Mouse (Mus musculus) telencephalon, adult 2 months (tissue): ENCODE results near the gene Utp18.
"Not testable (repeated sequence)": the region's sequence is repeated elsewhere in the genome, so short reads cannot be mapped to it uniquely, and the experiment has no call there.

Experiments used
- DNase-seq: peaks from one replicate; pipeline ENCODE4 v3.0.0-alpha.2; 2011; ENCODE audit warnings: low read depth, low spot score

The Utp18 gene

DNA sequence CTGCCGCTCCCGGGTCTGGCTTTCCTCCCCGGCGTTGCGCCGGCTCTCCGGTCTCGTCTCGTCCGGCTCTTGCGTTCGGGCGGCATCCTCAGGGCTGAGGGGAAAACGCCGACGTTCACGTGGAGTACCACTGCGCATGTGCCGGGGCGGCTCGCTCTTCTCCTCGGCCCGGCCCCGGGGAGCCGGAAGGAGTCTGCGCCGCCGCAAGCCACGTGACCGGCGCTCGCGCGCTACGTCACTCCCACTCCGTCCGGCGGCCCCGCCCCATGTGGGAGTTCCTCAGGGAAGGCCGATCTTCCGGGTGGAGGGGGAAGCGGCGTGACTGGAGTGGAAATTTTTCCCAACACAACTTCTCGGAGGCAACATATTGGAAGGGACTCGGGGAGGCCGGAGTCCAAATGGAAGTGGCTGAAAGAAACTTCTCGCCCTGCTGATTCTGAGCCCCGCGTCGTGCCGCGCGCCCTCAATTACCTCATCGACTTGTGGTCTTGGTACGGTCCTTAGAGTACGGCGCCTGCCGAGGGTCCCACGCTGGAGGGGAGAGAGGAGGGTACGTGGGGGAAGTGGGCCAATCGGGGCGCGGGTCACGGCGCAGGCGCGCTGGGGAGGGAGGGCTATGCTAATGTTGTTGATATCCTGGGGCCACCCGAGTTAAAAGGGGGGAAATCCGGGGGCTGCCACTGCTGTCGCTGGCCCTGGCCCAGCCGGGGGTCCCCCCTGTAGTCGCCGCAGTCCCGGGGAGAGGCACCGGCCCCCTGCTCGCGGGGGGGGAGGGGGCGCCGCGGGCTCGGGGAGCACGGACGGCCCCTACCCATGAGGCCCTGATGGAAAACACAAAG lies at the start of gene Utp18, which contains the start of gene Mbtd1:
Gene Utp18, minus strand, starts transcription at position 195 of the 839 bp plus-strand sequence.
Gene Mbtd1, plus strand, starts transcription at position 281 of the 839 bp plus-strand sequence.
- peak; percentile 95 for DNase-seq

DNA sequence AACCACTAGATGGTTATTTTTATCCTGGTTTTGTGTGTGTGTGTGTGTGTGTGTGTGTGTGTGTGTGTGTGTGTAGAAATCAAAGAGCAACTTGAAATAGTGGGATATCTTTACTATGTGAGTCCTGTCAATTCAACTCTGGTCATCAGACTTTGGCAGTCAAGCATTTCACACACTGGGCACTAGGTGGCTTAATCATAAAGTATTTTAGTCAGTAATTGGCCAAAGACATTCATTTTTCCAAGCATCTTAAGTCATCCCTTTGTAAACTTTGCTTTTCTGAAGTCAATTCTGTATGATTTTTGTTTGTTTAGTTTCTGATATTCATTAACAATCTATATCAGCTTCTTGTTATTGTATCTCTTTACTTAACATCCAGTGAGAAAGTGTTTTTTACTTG lies 43.5 kb upstream of the Utp18 start:
- DNase-seq: no peak

DNA sequence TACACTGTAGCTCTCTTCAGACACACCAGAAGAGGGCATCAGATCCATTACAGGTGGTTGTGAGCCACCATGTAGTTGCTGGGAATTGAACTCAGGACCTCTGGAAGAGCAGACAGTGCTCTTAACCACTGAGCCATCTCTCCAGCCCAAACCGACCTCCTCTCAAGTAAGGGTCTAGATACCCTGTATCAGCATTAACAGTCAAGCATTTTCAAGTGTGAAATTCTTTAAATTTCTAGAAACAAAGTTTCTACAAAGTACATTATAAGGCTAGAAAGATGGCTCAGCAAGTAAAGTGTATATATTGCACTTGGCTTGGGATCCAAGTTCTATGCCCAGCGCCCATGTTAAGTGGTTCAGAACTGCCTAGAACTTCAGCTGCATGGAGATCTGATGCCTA lies 29.5 kb upstream of the Utp18 start:
- DNase-seq: not testable (repeated sequence)

DNA sequence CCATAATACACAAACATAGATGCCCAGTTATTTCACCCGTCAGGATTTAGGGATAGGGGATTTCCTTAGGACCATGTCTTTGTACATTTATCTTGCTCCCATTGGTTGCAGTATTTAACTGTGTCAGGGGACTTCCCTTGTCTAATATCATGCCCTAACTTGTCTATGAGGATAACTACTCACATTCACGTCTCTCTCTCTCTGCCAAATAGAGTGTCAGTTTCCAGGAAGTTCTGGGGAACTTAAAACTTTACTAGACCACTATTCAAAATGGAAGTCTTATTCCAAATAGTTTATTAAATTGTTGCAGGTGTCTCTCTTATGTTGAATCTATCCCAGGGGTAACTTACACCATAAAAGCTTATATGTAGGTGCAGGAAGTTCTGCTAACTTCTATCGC lies 26.0 kb upstream of the Utp18 start:
- no peak for DNase-seq

DNA sequence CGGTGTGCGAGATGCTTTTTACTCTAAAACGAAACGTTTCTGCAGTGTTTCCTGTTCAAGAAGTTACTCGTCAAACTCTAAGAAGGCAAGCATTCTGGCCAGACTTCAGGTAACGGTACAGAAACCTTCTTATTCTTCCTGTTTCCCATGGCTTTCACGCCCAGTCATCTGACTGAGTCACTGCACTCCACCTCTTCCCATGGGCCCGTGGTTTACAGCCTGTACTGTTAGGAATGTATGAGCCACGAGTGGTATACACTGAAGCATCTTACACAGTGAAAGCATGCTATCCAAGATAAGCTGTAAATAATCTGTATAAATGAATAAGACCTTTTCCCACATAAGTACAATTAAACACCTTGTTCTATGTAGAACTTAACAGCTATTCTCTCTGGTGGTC lies 23.3 kb upstream of the Utp18 start:
- DNase-seq: no peak

DNA sequence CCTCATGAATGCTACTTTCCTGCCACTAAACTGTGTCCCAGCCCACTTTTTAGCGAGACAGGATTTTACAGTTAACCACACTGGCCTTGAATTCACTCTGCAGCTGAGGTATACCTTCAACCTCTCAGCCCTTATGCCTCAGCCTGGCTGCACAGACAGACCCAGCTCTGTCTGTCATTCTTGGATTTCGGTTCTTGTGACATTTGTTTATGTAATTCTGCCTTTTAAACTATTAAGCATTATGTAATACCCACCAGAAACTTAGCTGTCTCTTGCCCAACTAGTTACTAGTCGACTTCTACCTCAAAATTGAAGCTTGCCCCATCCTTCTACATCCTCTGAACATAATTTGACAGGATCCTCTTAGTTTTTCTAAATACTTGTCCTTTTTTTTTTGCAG lies 22.3 kb upstream of the Utp18 start:
- DNase-seq: no peak

DNA sequence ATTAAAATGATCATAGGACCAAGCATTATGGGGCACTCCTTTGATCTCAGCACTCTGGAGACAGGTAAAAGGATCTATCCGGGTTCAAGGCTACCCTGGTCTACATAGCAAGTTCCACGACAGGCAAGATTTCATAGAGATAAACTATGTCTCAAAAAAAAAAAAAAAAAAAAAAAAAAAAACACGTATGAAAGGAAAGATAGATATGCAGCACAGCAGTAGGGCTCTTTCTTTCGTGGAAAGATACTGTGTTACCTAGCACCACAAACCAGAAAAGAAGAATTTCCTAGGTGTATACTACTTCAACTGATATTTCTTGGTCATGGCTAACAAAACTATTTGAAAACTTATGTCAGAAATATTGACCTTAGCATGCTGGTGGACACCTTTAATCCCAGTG lies 21.3 kb upstream of the Utp18 start:
- DNase-seq: no peak

DNA sequence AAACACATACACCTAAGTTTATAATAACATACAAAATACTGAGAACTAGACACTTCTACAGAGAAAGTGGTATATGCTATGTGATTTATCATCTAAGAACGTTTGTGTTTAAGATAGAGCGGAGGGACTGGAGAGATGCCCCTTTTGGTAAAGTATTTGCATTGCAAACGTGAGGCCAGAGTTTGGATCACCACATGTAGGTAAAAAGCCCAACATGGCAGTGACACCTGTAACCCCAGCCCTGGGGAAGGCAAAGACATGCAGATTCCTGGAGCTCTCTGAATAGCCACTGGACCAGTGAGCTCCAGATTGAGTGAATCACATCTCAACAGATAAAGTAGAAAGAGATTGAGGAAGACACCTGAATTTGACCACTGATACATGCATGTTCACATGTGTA lies 12.2 kb upstream of the Utp18 start:
- DNase-seq: no peak

DNA sequence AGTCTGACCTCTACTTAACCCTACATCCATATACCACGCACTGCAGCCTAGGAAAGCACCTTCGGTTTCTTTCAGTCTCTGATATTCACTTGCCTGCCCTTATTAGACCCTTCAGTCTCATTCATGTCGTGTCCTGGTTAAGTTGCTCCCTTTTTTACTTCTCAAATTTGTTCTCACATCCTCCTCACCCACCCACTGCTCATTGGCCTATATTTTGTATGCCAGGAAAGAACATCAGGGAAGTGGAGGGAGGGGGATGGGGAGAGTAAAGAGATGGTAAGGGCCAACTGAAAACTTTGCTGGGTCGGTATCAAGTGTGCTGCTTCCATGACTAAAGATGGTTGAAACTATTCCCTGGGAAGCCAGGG lies 1.5 kb upstream of the Utp18 start:
- peak; percentile 12 for DNase-seq

DNA sequence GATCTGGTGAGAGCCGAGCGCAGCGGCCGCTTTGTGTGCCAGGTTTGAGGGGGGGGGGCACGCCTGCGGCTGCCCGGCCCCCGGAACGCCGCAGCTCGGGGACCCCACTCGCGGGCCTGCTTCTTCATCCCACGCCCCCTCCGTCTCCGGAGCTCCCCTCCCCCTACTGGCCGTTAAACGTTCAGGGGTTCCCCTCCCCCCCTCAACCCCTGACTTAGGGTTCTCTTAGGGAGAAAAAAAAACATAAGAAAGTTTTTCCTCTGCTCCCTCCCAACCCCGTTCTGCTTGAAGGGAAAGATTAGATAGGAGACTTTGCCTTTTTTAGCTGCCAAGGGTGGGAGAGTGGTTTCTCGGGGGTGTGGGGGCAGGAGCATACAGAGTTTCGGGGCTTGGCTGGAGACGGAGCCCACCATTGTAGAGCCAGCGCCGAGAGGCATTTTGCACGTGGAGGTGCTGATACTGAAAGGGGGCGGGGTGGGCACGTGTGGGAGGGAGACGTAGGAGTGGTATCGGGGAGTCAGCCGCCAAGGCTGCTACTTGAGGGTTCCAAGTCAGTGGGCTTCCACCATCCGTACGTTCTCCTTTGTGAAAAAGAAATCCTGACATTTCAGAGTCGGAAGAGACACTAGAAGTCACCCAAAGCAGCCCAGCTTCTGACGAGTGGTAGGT lies 979 bp upstream of the Utp18 start:
- peak; percentile 2 for DNase-seq

DNA sequence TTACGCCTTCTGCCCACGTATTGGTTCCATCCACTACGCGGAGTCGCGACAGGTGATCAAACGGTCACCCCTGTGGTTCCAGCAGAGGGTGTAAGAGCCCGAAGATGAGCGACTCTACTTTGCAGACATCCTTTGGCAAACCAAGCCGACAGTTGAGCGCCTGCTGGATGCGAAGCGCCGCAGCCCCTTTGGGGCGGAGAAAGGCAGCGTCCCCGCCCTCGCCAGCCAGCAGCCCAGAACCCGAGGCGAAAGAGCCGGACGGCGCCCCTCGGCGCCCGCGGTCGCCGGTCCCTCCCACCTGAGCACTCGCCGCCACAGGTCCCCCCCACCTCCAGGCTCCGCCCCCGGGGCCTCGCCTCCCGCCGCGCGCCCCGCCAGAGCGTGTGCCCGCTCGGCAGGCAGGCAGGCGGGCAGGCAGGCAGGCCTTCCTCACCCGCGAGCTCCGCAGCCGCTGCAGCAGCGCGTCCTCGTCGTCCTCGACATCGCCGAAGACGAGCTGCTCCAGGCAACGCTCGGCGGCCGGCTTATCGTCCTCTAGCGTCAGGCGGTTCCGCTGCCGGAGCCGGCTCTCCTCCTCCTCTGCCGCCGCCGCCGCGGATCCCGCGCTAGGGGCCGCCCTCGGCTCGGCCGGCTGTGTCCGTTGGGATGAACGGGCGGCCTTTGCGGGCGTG lies 530 bp downstream of the Utp18 start:
- peak; percentile 31 for DNase-seq

DNA sequence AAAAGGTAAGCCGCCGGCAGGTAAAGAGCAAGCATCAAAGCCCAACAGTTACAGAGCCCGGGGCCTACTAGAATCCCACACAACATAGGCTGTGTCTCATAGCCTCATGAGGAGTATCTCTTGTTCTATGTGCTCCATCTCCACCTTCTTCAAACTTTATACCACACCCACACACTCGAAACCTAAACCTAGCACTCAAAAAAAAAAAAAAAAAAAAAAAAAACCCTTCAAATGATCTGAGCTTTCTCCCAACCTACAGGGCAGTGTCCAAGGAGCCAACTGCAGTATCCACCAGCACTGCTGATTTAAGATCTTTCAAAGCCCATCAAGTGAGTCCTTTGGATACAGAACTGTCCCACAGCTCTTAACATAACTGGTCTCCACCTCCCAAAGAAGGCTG lies 1.5 kb downstream of the Utp18 start:
- no peak for DNase-seq

DNA sequence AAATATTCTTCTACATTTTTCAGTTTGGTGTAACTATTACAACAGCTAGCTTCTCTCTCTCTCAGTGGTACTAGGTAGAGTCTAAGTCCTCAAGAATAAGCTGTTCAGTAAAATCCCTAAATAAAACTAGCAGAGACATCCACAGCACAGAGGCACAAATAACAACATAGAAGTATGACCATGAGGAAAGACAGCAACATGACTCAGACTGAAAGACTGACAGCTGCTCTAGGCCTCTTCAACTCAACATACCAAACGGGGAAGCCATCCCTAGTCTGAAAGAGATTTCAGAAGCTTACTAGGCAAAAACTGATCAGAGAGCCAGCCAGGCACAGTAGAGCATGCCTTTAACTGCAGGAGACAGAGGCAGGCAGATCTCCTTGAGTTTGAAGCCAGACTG lies 22.9 kb downstream of the Utp18 start:
- DNase-seq: no peak

DNA sequence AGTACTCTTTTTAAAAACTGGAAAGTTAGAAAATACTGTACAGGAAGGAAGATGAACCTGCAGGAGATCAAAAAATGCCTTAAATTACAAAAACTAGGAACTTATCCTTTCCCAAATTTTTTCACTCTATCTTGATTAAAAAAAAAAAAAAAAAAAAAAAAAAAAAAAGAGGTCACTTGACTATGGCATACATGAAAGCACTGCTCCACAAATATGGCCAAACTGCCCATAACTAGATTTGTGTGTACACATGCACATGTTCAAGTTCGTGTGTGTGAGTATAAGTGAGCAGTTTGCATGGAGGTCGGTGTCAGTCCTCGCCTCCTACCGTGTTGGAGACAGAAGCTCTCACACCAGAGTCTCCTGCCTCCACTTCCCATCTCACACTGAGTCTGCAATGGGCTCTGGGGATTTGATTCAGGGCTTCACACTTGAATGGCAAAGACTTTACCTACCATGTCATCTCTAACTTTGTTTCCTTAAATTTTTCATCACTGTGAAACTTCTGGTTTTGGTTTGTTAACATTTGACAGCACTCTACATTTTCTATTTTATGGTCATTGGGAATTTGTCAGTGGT lies 23.4 kb downstream of the Utp18 start:
- no peak for DNase-seq

DNA sequence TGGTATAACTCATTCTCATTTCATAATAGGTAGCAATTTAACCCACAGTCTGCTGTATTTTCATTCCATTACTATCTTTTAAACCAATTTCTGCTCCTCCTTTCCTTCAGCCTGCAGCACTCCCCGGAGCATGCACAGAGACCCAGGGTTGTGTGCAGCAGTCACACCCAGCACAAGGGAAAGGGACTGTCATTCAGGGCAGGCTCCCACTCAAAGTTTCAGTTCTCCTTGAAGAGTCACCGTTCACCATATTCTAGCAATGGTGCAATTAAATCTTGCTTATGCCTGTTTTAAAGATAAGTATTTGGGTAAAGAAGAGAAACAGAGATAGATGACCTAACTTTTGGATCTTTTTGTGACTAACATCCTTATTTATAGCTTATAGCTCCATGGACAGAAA lies 24.4 kb downstream of the Utp18 start:
- DNase-seq: no peak

DNA sequence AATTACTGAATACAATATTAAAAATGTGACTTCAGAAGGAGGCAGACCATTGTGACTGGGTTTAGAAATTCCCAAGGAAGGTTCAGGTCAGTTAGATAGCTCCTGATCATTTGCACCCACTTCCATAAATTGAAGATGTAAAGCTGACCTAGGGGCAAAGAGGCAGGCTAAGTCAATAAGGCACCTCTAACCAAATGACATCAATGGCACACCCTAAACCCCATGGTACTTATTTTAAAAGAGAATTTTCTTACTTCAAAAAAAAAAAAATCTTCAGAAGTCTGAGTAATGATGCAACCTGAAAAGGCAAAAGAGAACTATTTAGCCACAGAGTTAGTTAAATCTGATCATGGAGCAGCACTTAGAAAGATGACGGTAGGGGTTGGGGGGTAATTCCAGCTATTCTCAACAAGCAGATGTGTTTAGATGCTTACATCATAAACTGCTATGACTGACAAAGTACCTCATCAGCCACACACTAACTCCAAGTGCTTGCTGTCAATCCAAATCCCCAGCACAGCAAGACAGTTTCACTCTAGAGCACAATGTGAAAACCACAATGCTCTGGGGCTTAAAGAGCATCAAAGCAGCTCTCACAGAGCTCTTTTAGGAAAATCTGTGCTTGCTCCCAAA lies 24.9 kb downstream of the Utp18 start:
- DNase-seq: no peak

DNA sequence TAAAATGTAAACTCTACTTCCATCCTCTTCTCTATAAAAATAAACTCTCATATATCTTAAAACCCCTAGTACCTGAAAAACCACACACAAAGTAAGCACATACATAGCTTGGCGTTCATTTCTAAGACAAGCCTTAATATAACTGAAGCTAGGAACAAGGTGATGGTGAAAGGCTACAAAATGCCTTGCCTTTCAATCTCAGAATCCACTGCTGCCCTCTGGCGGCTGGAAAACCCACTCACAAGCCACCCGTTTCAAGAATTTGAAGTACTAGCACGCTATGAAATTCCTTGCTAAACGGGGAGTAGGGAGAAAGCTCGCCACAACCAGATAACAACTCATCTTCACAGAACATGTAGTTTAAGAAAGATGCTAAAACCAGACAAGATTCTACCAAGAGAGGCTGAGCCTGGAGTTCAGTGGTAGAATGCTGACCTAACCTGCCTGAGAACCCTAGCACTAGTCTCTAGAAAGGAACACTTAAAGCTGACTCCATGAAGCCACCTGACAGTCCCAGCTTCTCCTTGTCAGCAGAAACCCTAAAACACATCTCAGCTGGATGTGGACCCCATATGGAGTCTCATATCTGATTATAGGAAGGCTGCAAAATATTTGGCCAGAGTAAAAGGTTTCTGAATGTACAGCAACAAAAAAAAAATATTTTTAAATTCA lies 29.1 kb downstream of the Utp18 start:
- peak; percentile 68 for DNase-seq

DNA sequence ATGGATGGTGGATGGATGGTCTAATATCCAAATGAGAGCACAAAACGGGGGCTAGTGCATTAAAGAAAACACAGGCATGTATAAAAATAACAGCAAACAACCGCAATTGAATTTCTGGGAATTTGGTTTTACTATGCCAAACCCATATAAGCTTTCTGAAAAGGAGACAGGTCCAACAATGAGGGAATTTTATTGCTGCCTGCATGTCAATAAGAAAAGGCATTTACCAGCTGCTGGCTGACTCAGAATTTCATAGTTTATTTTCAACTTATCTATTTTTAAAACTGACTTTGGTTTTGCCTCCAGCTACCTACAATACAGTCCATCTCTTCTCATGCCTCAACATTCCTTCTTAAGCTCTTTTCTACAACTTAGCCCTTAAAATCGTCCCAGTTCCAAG lies 33.0 kb downstream of the Utp18 start:
- peak; percentile 41 for DNase-seq

DNA sequence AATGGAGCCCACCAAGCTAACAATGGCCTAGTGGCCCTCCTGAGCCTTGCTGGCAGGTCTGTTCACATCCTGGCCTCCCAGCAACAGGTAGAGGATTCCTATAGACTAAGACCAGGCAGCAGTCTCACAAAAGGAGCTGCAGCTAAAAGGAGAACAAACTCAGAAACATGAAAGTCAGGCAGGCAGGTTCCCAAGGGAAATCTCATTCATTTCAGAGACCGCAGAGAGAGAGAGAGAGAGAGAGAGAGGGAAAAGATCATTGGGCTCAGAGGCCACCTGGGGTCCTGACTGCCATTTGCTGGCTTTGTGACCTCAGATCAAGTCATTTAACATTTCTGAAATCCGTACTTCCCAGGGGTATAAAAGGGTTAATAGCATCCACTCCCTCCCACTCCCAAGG lies 38.2 kb downstream of the Utp18 start:
- DNase-seq: no peak

DNA sequence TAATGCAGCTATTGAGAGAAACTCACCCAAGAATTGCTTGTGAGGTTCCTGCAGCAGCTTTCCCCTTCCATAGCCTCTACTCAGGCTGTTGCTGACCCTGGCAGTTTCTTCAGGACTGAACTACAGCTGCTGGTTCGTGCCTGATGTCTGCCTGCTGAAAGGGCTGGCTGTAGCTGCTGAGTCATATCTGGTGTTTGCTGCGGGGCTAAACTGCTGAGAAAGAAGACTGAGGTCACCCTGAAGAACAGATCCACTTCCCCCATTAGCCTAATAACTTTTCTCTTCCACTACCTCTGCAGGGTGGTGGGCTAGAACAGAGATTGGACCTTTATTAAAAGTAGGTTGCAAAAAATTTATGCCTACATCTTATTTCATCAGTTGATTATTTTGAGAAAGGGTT lies 49.8 kb downstream of the Utp18 start:
- no peak for DNase-seq

DNA sequence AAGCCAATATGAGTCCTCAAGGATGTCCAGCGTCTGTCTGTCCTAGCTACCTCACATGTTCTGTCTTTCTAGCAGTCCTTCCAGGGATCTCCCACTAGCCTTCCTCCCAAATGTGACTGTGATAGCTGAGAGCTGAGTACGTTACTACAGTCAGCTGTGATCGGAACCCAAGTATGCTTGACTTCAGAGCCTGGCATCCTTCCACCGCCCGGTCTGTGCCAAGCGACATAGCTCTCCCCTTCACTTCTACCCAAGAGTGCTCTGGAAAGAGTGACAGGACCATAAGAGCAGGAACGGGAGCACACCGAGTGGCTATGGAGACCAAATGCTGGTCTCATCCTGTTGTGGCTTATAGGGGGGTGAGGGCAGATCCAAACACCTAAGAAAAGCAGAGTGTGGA lies 55.6 kb downstream of the Utp18 start:
- no peak for DNase-seq
